Mouse (Mus musculus) bone marrow macrophage, adult 2 months (primary cell): ENCODE data around the gene Arl4d.

Experiments used
- CTCF ChIP-seq: IDR thresholded peaks from 2 replicates; pipeline ENCODE4 v1.5.1; 2012; ENCODE audit warnings: low read depth, mild to moderate bottlenecking, low read length, moderate library complexity
- POLR2A ChIP-seq: IDR thresholded peaks from 2 replicates; pipeline ENCODE4 v1.6.1; 2012; ENCODE audit warnings: mild to moderate bottlenecking, low read depth, low read length, borderline replicate concordance

DNA sequence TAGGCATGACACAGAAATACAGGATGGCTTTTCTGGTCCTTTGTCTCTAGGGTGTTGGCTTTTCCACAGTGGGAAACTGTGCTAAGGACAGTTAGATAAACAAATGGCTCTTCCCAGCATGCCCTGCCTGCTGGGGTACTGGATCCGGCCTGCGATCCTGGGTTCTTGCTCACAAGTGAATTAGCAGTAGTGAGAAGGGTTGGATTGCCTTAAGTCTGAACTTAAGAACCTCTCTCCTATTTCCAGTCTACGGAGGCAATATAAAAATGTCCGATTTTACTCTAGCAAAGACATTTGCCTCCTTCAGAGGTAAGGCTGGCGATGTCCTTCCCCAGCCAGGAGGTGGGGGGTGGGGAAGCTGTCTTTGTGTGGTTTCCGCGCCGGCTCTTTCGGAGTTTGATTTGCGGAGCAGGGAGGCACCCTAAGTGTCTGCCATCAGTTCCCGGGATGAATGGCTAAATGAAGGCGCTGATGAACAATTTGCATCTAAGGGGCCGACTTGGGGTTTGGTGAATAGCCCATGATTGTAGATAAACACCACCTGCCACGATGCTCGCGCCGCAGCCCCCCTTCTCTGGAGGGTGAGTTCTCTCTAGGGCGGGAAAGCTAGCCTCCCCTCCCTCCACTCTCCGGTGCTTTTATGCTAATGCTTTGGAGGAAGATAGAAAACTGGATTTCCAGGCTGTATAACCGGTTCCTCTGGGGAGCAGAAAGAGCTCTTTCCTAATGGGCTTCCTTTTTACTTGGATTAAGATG lies 30.7 kb downstream of the Arl4d start:
- TF ChIP-seq POLR2A (no peak), CTCF (no peak)
